Mouse (Mus musculus): ENCODE measurements around the gene Cd33.

The Cd33 gene

DNA sequence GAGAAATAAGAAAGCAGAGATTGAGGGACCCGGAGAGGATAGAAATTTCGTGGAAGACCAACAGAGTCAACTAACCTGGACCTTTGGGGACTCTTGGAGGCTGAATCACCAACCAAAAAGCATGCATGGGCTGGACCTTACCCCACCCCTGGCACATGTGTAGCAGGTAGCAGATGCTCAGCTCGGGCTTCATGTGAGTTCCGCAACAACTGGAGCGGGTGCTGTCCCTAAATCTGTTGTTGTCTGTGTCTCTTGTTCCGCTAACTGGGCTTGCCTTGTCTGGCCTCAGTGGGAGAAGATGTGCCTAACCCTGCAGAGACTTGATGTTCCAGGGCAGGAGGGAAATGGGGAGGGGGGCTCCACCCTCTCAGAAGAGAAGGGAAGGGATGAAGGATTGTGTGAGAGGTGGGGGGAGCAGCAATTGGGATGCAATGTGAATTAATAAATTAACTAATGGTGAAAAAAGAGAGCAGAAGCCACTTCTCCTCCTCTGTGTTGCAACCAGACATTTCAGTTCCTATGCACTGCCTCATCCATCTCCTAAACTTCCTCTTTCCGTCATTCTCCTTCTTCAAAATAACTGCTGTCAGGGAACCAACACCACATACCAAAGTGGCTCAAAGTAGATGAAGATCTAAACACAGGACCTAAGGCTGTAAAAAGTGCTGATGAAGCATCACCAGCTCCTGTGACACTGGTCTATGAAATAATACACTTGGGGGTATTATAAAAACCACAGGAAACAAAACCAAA, at the start of gene Cd33:
TSS of gene Cd33 (minus strand) at position 204 of the 753 bp plus-strand sequence.
- no peak for DNase-seq (ENCODE audit: extremely low read depth, low read depth, low spot score)

DNA sequence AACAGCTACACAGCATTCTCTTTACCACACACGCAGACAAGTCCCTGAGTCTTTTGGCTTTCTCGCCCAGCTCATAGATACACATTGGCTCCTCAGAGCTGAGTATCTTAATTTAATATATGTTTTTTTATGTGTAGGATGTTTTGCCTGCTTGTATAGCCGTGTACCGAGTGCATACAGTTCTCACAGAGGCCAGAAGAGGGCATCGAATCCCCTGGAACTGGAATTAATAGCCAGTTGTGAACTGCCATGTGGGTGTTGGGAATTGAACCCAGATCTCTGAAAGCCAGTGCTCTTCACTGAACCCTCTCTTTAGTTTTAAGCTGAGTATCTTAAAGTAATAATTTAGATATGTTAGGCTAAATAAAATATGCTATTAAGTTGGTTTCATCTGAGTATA, 40.6 kb upstream of the Cd33 start:
- DNase-seq (ENCODE audit: extremely low read depth, low read depth, low spot score), result no peak

DNA sequence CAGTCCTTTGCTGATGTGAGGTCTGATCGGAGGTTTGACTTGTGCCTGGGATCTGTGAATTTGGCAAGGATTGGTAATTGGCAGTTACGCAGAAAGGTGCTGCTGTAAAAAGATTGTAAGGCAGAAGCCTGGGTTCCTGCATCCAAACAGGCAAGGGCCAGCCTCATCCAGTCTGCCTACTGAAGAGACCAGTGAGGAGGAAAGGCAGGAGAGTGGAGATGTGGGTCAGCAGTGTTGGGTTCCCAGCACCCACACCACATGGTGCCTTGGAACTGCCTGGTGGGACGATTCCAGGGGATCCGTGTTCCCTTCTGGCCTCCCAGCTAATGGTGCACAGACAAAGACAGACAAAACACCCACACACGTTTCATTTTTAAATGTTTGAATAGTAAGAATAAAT, 36.3 kb upstream of the Cd33 start:
- no peak for DNase-seq (ENCODE audit: extremely low read depth, low read depth, low spot score)

DNA sequence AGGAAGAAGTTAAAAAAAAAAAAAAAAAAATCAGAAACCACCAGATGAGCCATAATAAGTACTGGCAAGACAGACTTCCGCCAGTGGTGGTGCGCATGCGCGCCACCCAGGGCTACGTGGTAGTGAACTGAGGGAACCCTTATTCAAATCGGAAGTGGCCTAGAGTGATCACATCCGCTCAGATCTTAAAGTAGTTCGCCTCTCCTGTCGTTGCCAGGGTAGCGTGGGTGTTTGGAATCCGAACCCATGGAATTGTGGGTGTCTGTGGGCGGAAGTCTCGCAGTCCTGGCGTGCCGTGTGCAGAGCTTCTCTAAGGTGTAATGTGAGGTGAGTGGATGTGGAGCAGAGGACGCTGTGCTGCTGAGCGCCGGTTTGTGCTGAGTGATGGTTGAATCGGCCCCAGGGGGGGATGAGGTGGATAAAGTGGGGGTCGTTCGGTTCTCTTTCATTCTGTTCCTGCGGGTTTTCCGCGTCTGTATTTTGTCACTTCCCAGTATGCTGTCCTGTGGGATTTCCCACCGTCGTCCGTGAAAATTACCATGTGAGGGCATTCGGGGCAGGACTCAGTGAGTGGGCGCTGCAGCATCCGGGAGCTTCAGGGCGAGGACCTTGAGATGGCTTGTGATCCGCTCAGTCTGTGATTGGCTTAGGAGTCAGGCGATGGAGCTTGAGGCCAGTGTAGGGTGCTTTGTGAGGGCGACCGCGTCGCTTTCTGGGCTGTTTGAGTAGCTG, 35.4 kb upstream of the Cd33 start, which contains the start of gene Zfp719:
TSS of gene Zfp719 (plus strand) at position 171 of the 732 bp plus-strand sequence.
- peak; percentile 93 for DNase-seq (ENCODE audit: extremely low read depth, low read depth, low spot score)

DNA sequence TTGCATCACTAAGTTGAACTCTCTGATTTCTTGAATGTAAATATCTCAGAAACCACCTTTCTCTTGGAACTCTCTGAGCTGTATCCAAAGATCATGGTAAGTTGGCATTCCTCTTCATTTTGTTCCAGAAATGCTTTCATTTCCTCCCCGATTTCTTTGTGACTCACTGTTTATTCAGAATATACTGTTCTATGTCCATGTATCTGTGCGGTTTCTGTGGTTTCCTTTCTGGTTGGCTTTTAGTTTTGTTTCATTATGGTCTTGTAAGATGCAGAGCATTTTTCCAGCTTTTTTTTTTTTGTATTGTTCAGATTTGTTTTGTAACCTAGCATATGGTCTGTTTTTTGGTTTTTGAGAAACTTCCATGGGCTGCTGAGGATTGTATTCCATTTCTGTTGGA, 27.0 kb upstream of the Cd33 start:
- no peak for DNase-seq (ENCODE audit: extremely low read depth, low read depth, low spot score)

DNA sequence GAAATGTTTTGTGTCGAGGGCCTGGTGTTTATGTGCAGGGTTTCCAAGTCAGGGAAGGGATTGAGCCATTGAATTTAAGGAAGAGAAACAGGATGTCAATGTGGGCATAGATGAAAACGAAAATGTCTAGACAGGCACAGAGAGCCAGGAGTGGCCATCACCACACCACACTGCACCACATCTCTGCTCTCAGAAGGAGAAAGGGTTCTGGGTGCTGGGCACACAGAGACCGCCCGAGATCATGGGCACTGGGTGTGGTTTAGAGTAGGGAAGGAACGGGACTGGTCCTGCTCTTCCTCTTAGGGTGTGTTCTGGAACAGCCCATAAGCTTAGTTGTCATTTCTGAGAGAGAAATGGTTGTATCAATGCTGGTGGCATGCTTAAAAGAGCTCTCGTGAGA, 19.1 kb upstream of the Cd33 start:
- no peak for DNase-seq (ENCODE audit: extremely low read depth, low read depth, low spot score)

DNA sequence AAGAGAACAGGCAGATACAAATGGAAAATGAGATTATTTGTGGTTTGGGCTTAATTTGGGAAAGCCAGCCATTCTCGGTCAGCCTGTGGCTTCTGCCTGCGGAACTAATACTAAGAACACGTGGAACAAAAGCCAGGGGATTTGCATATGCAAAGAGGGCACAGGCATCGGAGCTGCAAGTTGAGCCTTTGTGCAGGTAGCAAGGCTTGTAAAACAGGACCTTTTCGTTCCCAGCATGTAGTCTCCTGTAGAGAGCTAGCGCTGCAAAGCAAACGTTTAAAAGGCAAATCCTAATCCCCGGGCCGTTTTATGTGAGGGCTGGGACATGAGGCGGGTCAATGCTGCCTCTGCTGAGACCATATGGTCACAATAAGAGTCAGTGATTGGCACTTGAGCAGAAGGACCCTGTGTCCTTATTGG, 18.4 kb upstream of the Cd33 start:
- no peak for DNase-seq (ENCODE audit: extremely low read depth, low read depth, low spot score)

DNA sequence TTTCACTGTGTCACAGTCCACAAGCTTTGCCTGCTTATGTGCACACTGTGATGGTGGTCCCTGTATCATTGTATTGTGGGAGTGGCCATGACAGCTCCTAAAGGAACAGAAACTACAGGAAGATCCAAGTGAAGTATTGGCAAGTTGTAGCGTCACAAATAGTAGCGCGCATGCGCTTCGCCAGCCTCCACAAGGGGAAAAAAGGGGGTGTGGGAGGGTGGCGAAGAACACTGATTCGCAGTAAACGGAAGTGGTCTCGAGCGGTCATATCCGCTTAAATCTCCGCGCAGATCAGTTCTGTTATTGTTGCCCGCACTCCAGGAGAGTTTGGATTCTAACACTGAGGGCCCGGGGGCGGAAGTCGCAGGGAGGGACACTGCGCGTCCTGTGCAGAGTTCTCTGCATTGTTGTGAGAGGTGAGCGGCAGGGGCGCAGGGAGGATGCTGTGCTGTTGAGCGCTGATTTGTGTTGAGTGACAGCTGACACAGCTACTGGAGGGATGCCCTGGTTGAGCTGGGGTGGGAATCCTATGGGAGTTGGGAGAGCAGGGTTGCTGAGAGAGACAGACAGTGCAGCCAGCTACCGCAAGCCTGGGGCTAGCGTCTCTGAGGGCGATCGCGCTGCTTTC, 17.9 kb upstream of the Cd33 start, which contains the start of gene Zfp658:
TSS of gene Zfp658 (plus strand) at position 251 of the 628 bp plus-strand sequence.
- no peak for DNase-seq (ENCODE audit: extremely low read depth, low read depth, low spot score)

DNA sequence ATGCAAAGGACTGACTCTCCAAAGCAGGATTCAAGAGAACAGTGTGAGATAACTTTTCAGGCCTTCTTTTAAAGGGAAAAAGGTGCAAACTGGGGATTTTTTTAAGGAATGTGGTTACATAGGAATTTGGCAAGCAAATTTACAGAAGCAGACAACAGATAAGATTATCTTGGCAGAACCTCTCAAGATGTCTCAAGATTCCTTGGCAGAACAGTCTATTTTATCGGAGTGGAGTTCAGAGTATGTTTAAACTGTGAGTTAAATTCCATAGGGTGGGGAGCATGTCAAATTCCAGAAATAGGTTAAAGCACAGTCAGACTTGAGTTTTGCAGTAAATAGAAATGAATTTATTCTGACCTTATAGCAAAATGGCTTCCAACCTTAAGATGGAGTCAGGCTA, 12.7 kb upstream of the Cd33 start:
- no peak for DNase-seq (ENCODE audit: extremely low read depth, low read depth, low spot score)

DNA sequence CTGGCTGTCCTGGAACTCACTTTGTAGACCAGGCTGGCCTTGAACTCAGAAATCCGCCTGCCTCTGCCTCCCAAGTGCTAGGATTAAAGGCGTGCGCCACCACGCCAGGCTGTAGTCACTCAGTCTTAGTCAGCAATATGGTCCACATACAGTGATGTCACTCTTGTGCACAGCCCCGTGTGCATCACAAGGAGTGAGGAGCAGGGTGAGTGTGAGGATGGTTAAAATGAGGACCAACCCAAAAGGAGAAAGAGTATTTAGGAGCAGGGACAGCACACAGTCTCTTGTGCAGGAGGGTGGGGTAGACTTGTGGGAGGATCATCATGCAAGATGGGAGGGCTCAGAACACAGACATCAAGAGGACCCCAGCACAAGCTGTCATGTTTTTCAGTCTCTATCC, 11.1 kb upstream of the Cd33 start:
- no peak for DNase-seq (ENCODE audit: extremely low read depth, low read depth, low spot score)

DNA sequence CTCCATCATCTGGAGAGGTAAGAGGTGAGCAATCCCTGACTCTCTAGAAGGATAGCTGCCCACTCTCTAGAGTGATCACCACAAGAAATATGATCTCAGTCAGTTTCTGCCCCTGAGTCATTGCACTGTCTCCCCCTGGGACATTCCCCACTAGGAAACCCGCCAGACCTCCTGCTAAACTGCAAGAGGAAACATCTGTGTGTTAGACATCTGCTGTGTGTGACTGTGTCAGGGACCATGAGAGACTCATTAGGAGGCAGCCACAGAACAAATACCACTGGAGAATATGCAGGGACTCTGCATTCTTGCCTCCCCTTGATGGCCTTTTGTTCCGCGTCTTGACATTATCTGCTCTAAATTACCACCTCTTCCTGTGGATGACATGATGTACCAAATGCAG, 10.3 kb upstream of the Cd33 start:
- no peak for DNase-seq (ENCODE audit: extremely low read depth, low read depth, low spot score)

DNA sequence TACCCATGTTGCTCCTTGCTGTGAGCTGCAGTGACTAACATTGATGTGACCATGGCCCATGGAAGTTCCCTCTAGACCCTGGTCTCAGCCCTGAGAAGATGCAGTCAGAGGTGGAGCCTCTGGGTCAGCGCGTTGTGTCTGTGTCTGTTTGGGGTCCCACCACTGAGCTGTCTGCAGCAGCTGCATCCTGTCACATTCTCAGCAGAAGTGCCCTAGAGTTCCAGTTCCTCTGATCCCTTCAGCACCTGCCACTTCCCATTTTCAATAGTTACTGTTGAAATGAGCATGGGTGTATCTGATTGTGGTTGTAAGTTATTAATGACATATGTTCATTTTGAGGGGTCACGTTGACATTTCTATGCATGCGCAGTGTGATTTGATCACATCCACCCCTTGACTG, 8.9 kb upstream of the Cd33 start:
- DNase-seq (ENCODE audit: extremely low read depth, low read depth, low spot score), result no peak

DNA sequence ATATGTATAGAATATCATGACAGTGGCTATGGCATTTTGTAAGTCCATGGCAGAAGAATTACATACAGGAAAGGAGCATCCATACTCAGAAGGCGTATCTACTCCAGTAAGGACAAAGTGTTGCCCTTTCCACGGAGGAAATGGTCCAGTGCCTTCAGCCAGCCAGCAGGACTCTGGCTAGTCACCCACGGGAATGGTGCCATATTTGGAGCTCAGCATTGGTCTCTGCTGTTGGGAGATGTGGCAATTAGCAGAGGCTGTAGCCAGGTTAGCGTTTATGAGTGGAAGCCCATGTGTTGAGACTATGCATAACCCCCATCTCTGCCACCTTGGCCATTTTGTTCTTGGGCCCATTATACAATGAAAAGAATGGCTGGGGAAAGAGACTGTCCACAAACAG, 4.0 kb upstream of the Cd33 start:
- no peak for DNase-seq (ENCODE audit: extremely low read depth, low read depth, low spot score)

DNA sequence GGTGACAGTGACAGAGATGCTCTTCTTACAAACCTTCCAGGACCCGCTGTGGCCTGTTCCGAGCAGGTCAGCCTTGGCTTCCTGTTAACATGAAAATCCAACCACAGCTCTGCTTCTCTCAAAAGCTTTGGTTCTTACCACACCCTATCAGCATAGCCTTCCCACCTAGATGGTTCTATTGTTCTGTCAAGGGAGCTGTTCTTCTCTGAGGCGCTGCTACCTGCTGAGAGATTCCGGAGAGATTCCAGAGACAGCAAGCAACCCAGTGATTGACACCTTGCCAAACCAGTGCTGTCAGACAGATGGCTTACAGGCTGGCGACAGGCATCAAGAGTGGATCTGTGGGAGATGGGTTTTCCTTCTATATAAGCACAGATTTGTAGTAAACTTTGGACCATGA, 3.4 kb upstream of the Cd33 start:
- no peak for DNase-seq (ENCODE audit: extremely low read depth, low read depth, low spot score)

DNA sequence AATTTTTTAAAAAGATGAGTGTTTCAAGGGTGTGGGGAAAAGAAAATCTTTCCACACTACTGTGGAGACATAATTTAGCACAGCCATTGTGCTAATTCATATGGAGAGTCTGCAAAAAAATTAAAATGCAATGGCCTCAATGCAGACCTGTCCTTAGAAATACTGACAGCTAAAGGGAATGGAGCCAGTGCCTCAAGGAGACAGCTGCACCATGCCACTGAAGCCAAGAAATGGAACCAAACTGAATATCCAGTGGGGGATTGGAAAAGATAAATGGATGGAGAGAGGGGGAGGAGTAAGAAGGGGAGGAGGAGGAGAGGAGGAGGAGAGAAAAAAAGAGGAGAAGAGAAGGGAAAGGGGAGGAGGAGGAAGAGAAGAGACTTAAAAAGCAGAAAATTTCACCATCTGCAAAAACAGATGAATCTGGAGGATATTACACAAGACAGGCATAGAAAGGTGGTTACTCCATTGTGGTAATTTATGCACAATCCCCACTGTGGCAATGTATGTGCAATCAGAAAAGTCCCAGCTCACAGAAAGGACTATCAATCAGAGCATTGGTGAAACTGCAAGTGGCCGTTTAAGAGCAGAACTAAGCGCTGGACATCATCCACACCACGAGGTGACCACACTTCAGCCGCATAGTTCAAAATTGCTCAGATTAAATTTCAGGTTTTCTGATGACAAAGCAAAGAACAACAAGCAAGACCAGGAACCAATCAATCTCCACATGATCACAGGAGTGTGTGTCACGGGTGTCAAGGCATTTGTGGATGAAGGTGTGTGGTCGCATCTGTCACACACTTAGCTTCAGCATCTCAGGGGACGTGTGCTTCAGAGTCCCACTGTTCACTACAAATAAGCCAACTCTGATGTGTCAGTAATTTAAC, 1.7 kb upstream of the Cd33 start:
- no peak for DNase-seq (ENCODE audit: extremely low read depth, low read depth, low spot score)

DNA sequence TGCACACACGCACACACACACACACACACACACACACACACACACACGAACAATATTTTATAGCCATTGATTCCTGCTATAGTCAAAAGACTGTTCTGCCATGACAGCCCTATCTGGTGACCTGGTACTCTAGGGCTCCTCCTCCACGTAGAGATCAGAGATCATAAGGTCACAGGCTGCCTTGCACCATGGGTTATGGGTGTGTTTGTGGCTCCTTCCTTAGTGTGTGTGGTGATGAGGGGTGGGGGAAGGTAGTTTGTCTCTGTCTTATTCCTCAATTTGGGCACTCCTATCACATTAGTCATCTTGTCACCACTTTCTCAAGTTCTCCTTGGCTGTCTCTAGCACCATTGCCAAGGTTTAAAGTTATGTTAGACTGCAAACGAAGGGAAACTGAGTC, 5.7 kb downstream of the Cd33 start:
- no peak for DNase-seq (ENCODE audit: extremely low read depth, low read depth, low spot score)

DNA sequence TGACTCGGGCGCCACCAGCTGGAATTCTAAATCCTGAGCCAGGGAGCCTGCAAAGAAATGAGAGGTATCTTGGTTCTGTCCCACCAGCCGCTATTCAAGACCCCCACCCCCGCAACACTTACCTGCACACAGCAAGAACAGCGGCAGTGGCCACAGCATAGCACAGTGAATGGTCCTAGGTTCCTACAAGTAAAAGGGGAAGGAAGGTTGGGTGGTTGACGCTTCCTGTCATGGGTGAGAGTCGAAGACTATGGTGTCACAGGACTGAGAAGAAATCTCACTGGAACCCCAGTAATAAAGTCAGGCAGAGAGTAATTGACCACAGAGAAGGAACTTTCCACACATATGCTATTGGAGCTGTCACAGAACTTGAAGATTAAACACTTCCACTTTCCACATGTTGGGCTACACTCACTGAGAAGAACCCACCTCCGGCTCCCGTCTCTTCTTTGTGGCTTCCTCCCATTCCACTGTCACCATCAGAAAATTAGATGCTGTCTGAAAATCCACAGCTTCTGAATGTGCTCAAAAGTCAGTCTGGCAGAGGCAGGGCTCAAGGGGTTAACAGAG, 11.2 kb downstream of the Cd33 start:
- no peak for DNase-seq (ENCODE audit: extremely low read depth, low read depth, low spot score)

DNA sequence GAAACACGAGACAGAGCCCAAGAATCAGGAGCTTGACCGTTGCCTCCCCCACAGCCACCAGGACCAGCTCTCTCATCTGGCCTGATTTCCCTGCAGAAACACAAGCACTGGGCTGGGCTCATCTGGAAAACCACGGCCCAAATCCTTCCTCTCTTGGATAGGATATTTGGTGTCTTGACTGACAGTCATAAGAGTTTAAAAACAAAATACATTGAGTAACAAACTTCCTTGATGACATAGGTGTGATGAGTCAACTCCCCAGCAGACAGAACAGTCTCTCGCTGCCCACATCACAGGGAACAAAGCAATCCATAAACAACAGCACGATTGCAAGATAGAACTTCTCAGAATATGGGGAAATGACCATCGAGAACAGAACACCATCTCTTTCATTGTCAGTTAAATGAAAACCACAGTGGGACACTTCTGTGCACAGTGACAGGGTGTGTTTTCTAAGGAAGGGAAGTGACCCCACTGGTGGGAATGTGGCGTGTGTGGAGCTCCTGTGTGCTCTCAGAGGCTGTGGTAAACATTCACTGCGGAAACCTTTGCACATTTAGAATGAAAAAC, 13.9 kb downstream of the Cd33 start:
- no peak for DNase-seq (ENCODE audit: extremely low read depth, low read depth, low spot score)

DNA sequence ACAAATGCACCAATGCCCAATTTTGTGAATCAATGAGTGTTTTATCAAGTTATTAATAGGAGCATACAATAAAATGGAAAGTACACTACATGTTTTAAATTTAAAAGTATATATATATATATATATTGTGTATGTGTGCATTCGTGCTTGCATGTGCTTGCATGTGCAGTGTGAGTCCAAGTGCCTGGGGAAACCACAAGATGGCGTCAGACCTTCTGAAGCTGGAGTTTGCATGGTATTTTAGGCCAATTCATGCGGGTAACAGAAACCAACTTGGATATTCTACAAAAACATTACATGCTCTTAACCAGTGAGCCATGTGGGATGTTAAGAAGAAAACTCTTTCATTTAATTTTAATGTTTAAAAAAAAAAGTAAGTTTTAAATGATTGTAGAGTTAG, 18.9 kb downstream of the Cd33 start:
- DNase-seq (ENCODE audit: extremely low read depth, low read depth, low spot score), result no peak

DNA sequence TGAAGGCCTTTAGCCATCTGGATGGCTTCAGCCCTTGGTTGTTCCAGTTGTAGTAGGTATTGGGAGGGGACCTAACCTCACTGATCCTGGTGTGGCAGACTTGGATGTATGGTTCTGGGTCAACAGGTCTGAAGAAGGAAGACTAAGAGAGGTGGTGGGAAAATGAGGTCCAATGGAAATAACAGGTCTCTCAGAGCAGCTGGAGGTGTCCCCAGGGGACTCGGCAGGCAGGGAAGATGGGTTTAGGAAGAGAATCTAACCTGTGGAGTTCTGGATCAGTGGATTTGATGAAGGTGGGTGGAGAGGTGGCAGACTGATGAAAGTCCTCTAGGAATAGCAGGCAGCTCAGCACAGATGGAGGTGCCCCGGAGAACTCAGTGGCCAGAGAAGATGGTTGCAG, 21.5 kb downstream of the Cd33 start:
- DNase-seq (ENCODE audit: extremely low read depth, low read depth, low spot score), result no peak
